Mouse (Mus musculus): ENCODE measurements at regions not wholly inside any gene's neighbourhood (a gene's known extent, or its start where the extent isn't known, plus 50 kb on each side); places are given as distances from the start of the nearest gene placed in this dataset.

GRCm38 (mm10) chr9:31971801-31972628, 58.8 kb upstream of the Barx2 start:
- WGBS, result 18% methylated on average over 7 of the region's 7 CpGs
- H3K27ac ChIP-seq (ENCODE audit: low read depth, low read length), result peak overlapping the region; percentile 51
- no peak overlapping the region for H3K4me2 ChIP-seq (replicated peaks; ENCODE audit: low read depth, low read length)
- no peaks in the 10 kb centered on the region for H3K9me3 ChIP-seq (ENCODE audit: control insufficient read depth, low read length)
- peak; percentile 74 for DNase-seq (ENCODE audit: low spot score)
- no peak overlapping the region for H3K9ac ChIP-seq (ENCODE audit: low read depth, low read length)
- no peaks in the 10 kb centered on the region for H3K27me3 ChIP-seq (ENCODE audit: control insufficient read depth, insufficient read depth, low read length)
- H3K4me1 ChIP-seq (replicated peaks; ENCODE audit: control insufficient read depth, insufficient read depth, low read length), result peaks cover 3% of the 10 kb centered on the region; the same call in 1 of the 2 replicates
- peak; percentile 91 for ATAC-seq (ENCODE audit: low FRiP score)
- no peak overlapping the region for H3K4me3 ChIP-seq (ENCODE audit: low read depth, low read length)
- H3K36me3 ChIP-seq (ENCODE audit: control insufficient read depth, insufficient read depth, low read length), result no peaks in the 10 kb centered on the region

GRCm38 (mm10) chr9:31972629-31972993, 59.3 kb upstream of the Barx2 start:
- WGBS, result 58% methylated on average over 6 of the region's 6 CpGs
- Histone ChIP-seq H3K9ac (ENCODE audit: low read depth, low read length) (no peak overlapping the region), H3K36me3 (ENCODE audit: control insufficient read depth, insufficient read depth, low read length) (no peaks in the 10 kb centered on the region), H3K4me2 (replicated peaks; ENCODE audit: low read depth, low read length) (no peak overlapping the region), H3K9me3 (ENCODE audit: control insufficient read depth, low read length) (no peaks in the 10 kb centered on the region), H3K4me1 (replicated peaks; ENCODE audit: control insufficient read depth, insufficient read depth, low read length) (peaks cover 3% of the 10 kb centered on the region; the same call in 1 of the 2 replicates), H3K27me3 (ENCODE audit: control insufficient read depth, insufficient read depth, low read length) (no peaks in the 10 kb centered on the region), H3K27ac (ENCODE audit: low read depth, low read length) (peak overlapping the region; percentile 51), H3K4me3 (ENCODE audit: low read depth, low read length) (no peak overlapping the region)
- ATAC-seq (ENCODE audit: low FRiP score) (peak; percentile 44; the same call in 1 of the 2 replicates), DNase-seq (ENCODE audit: low spot score) (no peak)

GRCm38 (mm10) chr9:31976191-31976590, 62.9 kb upstream of the Barx2 start:
- no peak for DNase-seq (ENCODE audit: low spot score)
- Histone ChIP-seq H3K4me2 (replicated peaks; ENCODE audit: low read depth, low read length) (no peak overlapping the region), H3K4me3 (ENCODE audit: low read depth, low read length) (no peak overlapping the region), H3K9ac (ENCODE audit: low read depth, low read length) (no peak overlapping the region), H3K9me3 (ENCODE audit: control insufficient read depth, low read length) (no peaks in the 10 kb centered on the region), H3K27me3 (ENCODE audit: control insufficient read depth, insufficient read depth, low read length) (no peaks in the 10 kb centered on the region), H3K36me3 (ENCODE audit: control insufficient read depth, insufficient read depth, low read length) (no peaks in the 10 kb centered on the region), H3K4me1 (replicated peaks; ENCODE audit: control insufficient read depth, insufficient read depth, low read length) (peaks cover 3% of the 10 kb centered on the region; the same call in 1 of the 2 replicates), H3K27ac (ENCODE audit: low read depth, low read length) (no peak overlapping the region)
- no peak for ATAC-seq (ENCODE audit: low FRiP score)
- 41% methylated on average over 2 of the region's 2 CpGs for WGBS

- DNase-seq (ENCODE audit: low spot score) (no peak), ATAC-seq (ENCODE audit: low FRiP score) (no peak)
- Histone ChIP-seq H3K27ac (ENCODE audit: low read depth, low read length) (no peak overlapping the region), H3K9me3 (ENCODE audit: control insufficient read depth, low read length) (no peaks in the 10 kb centered on the region), H3K4me1 (replicated peaks; ENCODE audit: control insufficient read depth, insufficient read depth, low read length) (no peaks in the 10 kb centered on the region), H3K27me3 (ENCODE audit: control insufficient read depth, insufficient read depth, low read length) (no peaks in the 10 kb centered on the region), H3K4me3 (ENCODE audit: low read depth, low read length) (no peak overlapping the region), H3K9ac (ENCODE audit: low read depth, low read length) (no peak overlapping the region), H3K4me2 (replicated peaks; ENCODE audit: low read depth, low read length) (no peak overlapping the region), H3K36me3 (ENCODE audit: control insufficient read depth, insufficient read depth, low read length) (no peaks in the 10 kb centered on the region)
- WGBS, result 93% methylated on average over 2 of the region's 2 CpGs
Measured at GRCm38 (mm10) chr9:31978071-31978470, 64.8 kb upstream of the Barx2 start.

- Histone ChIP-seq H3K9ac (ENCODE audit: low read depth, low read length) (no peak overlapping the region), H3K4me3 (ENCODE audit: low read depth, low read length) (no peak overlapping the region), H3K4me1 (replicated peaks; ENCODE audit: control insufficient read depth, insufficient read depth, low read length) (no peaks in the 10 kb centered on the region), H3K9me3 (ENCODE audit: control insufficient read depth, low read length) (no peaks in the 10 kb centered on the region), H3K36me3 (ENCODE audit: control insufficient read depth, insufficient read depth, low read length) (no peaks in the 10 kb centered on the region), H3K27ac (ENCODE audit: low read depth, low read length) (no peak overlapping the region), H3K27me3 (ENCODE audit: control insufficient read depth, insufficient read depth, low read length) (no peaks in the 10 kb centered on the region), H3K4me2 (replicated peaks; ENCODE audit: low read depth, low read length) (no peak overlapping the region)
- WGBS, result 85% methylated on average over 3 of the region's 3 CpGs
- DNase-seq (ENCODE audit: low spot score) (no peak), ATAC-seq (ENCODE audit: low FRiP score) (no peak)
Measured at GRCm38 (mm10) chr9:31979211-31979610, 65.9 kb upstream of the Barx2 start.

- Histone ChIP-seq H3K27ac (ENCODE audit: low read depth, low read length) (no peak overlapping the region), H3K4me2 (replicated peaks; ENCODE audit: low read depth, low read length) (no peak overlapping the region), H3K36me3 (ENCODE audit: control insufficient read depth, insufficient read depth, low read length) (no peaks in the 10 kb centered on the region), H3K9me3 (ENCODE audit: control insufficient read depth, low read length) (no peaks in the 10 kb centered on the region), H3K4me3 (ENCODE audit: low read depth, low read length) (no peak overlapping the region), H3K9ac (ENCODE audit: low read depth, low read length) (no peak overlapping the region), H3K27me3 (ENCODE audit: control insufficient read depth, insufficient read depth, low read length) (no peaks in the 10 kb centered on the region), H3K4me1 (replicated peaks; ENCODE audit: control insufficient read depth, insufficient read depth, low read length) (no peaks in the 10 kb centered on the region)
- ATAC-seq (ENCODE audit: low FRiP score) (no peak), DNase-seq (ENCODE audit: low spot score) (no peak)
- WGBS, result 94% methylated on average over 5 of the region's 5 CpGs
Measured at GRCm38 (mm10) chr9:31980459-31980858, 67.2 kb upstream of the Barx2 start.

- no peaks in the 10 kb centered on the region for H3K27me3 ChIP-seq (ENCODE audit: control insufficient read depth, insufficient read depth, low read length)
- no peak overlapping the region for H3K4me3 ChIP-seq (ENCODE audit: low read depth, low read length)
- WGBS, result 65% methylated on average over 12 of the region's 12 CpGs
- no peak overlapping the region for H3K27ac ChIP-seq (ENCODE audit: low read depth, low read length)
- no peak overlapping the region for H3K9ac ChIP-seq (ENCODE audit: low read depth, low read length)
- no peak for DNase-seq (ENCODE audit: low spot score)
- H3K36me3 ChIP-seq (ENCODE audit: control insufficient read depth, insufficient read depth, low read length), result no peaks in the 10 kb centered on the region
- no peak for ATAC-seq (ENCODE audit: low FRiP score)
- H3K9me3 ChIP-seq (ENCODE audit: control insufficient read depth, low read length), result no peaks in the 10 kb centered on the region
- no peak overlapping the region for H3K4me2 ChIP-seq (replicated peaks; ENCODE audit: low read depth, low read length)
- H3K4me1 ChIP-seq (replicated peaks; ENCODE audit: control insufficient read depth, insufficient read depth, low read length), result no peaks in the 10 kb centered on the region
Measured at GRCm38 (mm10) chr9:31983759-31984586, 70.7 kb upstream of the Barx2 start.

GRCm38 (mm10) chr9:31988826-31989225, 75.6 kb upstream of the Barx2 start:
- no peaks in the 10 kb centered on the region for H3K9me3 ChIP-seq (ENCODE audit: control insufficient read depth, low read length)
- no peaks in the 10 kb centered on the region for H3K36me3 ChIP-seq (ENCODE audit: control insufficient read depth, insufficient read depth, low read length)
- 0 out of 2 replicates have a peak, but pooled peaks cover 2% of the 10 kb centered on the region for H3K4me1 ChIP-seq (replicated peaks; ENCODE audit: control insufficient read depth, insufficient read depth, low read length)
- no peak overlapping the region for H3K4me3 ChIP-seq (ENCODE audit: low read depth, low read length)
- 63% methylated on average over 7 of the region's 7 CpGs for WGBS
- H3K27me3 ChIP-seq (ENCODE audit: control insufficient read depth, insufficient read depth, low read length), result no peaks in the 10 kb centered on the region
- no peak overlapping the region for H3K27ac ChIP-seq (ENCODE audit: low read depth, low read length)
- ATAC-seq (ENCODE audit: low FRiP score), result no peak
- no peak overlapping the region for H3K4me2 ChIP-seq (replicated peaks; ENCODE audit: low read depth, low read length)
- no peak for DNase-seq (ENCODE audit: low spot score)
- no peak overlapping the region for H3K9ac ChIP-seq (ENCODE audit: low read depth, low read length)
